Mouse (Mus musculus) liver, embryonic 11.5 days (tissue): ENCODE measurements at regions not wholly inside any gene's neighbourhood (a gene's known extent, or its start where the extent isn't known, plus 50 kb on each side); places are given as distances from the start of the nearest gene placed in this dataset.

Source experiments
- ATAC-seq: fragments of 200-750 bp; cut with Nextera tagmentation; replicated peaks from 2 replicates; pipeline ENCODE4 v1.8.0; 2017; ENCODE audit warnings: moderate number of reproducible peaks, mild to moderate bottlenecking, moderate TSS enrichment, moderate library complexity; ENCODE audit not compliant: low FRiP score
- DNase-seq: peaks from one replicate; pipeline ENCODE4 v3.0.0-alpha.2; 2017; ENCODE audit warnings: low spot score
- H3K27ac ChIP-seq: fragments of 300-500 bp; sonication (generic); 2 replicates; pipeline ENCODE4 v1.5.1; 2014; ENCODE audit warnings: mild to moderate bottlenecking, low read depth, low read length, control low read depth
- H3K27me3 ChIP-seq: fragments of 300-500 bp; sonication (generic); replicated peaks from 2 replicates; pipeline ENCODE4 v1.6.1; 2014; ENCODE audit warnings: low read length, mixed read lengths; ENCODE audit not compliant: control insufficient read depth, insufficient read depth
- H3K36me3 ChIP-seq: fragments of 300-500 bp; sonication (generic); 2 replicates; pipeline ENCODE4 v1.6.1; 2014; ENCODE audit warnings: mild to moderate bottlenecking, low read length, moderate library complexity, mixed read lengths; ENCODE audit not compliant: control insufficient read depth, insufficient read depth
- H3K4me1 ChIP-seq: fragments of 300-500 bp; sonication (generic); replicated peaks from 2 replicates; pipeline ENCODE4 v1.6.1; 2014; ENCODE audit warnings: low read length, mixed read lengths; ENCODE audit not compliant: control insufficient read depth, insufficient read depth
- H3K4me2 ChIP-seq: fragments of 300-500 bp; sonication (generic); 2 replicates; pipeline ENCODE4 v1.6.1; 2014; ENCODE audit warnings: mild to moderate bottlenecking, control low read depth, moderate library complexity
- H3K4me3 ChIP-seq: fragments of 300-500 bp; sonication (generic); 2 replicates; pipeline ENCODE4 v1.5.1; 2014; ENCODE audit warnings: low read depth, low read length, control low read depth
- H3K9ac ChIP-seq: fragments of 300-500 bp; sonication (generic); 2 replicates; pipeline ENCODE4 v1.6.1; 2014; ENCODE audit warnings: low read depth, low read length, control low read depth
- H3K9me3 ChIP-seq: fragments of 300-500 bp; sonication (generic); 2 replicates; pipeline ENCODE4 v1.6.1; 2016; ENCODE audit warnings: low read length, inconsistent platforms, mixed read lengths; ENCODE audit not compliant: control insufficient read depth
- WGBS: fragments of 180-500 bp; shearing (Covaris S2); extraction: QIAGEN DNeasy Blood & Tissue Kit; methylation state at CpG from one replicate; pipeline ENCODE4 v1.1.7; 2014; 5-methylcytosine and 5-hydroxymethylcytosine counted together

DNA sequence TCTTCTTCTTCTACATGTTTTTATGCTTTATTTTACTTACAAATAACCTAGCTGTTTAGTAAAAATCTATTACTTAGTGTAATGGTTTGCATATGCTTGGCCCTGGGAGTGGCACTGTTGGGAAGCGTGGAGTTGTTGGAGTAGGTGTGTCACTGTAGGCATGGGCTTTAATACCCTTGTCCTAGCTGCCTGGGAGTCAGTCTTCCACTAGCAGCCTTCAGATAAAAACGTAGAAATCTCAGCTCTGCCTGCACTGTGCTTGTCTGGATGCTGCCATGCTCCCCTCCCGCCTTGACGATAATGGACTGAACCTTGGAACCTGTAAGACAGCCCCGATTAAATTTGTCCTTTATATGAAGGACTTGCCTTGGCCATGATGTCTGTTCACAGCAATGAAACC lies 60.4 kb upstream of the Jade1 start:
- Histone ChIP-seq H3K9me3 (no peaks in the 10 kb centered on the region), H3K4me2 (no peak overlapping the region), H3K4me3 (no peak overlapping the region), H3K9ac (no peak overlapping the region), H3K36me3 (no peaks in the 10 kb centered on the region), H3K27me3 (no peaks in the 10 kb centered on the region), H3K4me1 (no peaks in the 10 kb centered on the region; the same call in 1 of the 2 replicates), H3K27ac (no peak overlapping the region)
- WGBS = 77% methylated on average over 5 of the region's 5 CpGs
- ATAC-seq (no peak), DNase-seq (no peak)

DNA sequence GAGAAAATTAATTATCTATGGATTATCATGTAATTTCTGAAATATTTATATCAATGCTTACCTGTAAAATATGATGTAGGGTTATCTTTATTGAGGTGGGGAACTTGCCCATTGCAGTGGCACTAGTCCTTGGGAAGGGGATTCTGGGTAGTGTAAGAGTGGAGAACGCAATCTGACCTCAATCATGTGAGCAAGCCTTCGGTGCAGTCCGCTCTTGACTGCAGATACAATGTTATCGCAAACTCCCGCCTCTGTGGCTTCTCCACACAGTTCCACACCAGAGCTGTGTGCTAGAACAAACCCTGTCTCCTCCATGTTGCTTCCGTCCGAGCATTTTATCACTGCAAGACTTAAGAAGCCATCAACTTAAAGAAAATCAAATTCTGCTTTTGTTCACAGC lies 62.1 kb upstream of the Jade1 start:
- ATAC-seq (no peak), DNase-seq (no peak)
- no peak overlapping the region for H3K4me3 ChIP-seq
- H3K27ac ChIP-seq = no peak overlapping the region
- WGBS = 87% methylated on average over 7 of the region's 7 CpGs
- no peak overlapping the region for H3K4me2 ChIP-seq
- no peaks in the 10 kb centered on the region for H3K9me3 ChIP-seq
- H3K27me3 ChIP-seq = no peaks in the 10 kb centered on the region
- H3K9ac ChIP-seq = no peak overlapping the region
- no peaks in the 10 kb centered on the region for H3K36me3 ChIP-seq
- no peaks in the 10 kb centered on the region; the same call in 1 of the 2 replicates for H3K4me1 ChIP-seq

DNA sequence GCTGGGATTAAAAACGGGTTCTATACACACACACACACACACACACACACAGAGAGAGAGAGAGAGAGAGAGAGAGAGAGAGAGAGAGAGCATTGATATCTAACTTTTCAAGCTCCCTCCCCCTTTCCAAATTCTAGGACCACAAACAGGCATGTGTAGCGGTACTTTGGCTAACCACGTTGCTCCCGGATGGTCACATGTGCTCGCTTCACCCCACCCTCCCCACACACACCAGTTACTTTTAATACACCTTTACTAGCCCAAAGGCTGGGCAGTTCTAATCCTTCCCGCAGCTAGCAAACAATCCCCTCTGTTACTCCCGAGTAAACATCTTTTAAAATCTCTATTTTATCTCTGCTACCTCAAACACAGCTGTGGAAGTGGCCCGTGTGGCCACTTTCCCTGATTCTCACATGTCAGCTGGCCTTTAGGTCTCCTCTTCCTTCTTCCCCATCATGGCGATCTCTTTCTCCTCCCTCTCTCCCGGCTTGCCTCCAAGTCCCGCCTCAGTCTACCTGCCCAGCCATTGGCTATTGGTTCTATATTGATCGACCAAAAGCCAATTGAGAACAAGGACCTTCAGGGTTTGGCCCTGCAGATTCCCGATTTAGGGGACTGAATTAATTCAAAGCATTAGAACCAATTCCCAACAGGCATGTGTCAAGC lies 62.7 kb upstream of the Jade1 start:
- no peaks in the 10 kb centered on the region for H3K4me1 ChIP-seq
- no peak overlapping the region for H3K4me2 ChIP-seq
- H3K36me3 ChIP-seq = no peaks in the 10 kb centered on the region
- no peak for ATAC-seq
- no peaks in the 10 kb centered on the region for H3K27me3 ChIP-seq
- H3K9ac ChIP-seq = no peak overlapping the region
- H3K4me3 ChIP-seq = no peak overlapping the region
- no peak for DNase-seq
- 78% methylated on average over 13 of the region's 13 CpGs for WGBS
- no peaks in the 10 kb centered on the region for H3K9me3 ChIP-seq
- H3K27ac ChIP-seq = no peak overlapping the region

GRCm38 (mm10) chr3:41492031-41492726 lies 63.4 kb upstream of the Jade1 start:
- Histone ChIP-seq H3K9ac (no peak overlapping the region), H3K36me3 (no peaks in the 10 kb centered on the region), H3K4me1 (no peaks in the 10 kb centered on the region), H3K27me3 (no peaks in the 10 kb centered on the region), H3K4me2 (no peak overlapping the region), H3K27ac (no peak overlapping the region), H3K9me3 (no peaks in the 10 kb centered on the region), H3K4me3 (no peak overlapping the region)
- WGBS = 85% methylated on average over 3 of the region's 3 CpGs
- ATAC-seq (no peak), DNase-seq (no peak)

DNA sequence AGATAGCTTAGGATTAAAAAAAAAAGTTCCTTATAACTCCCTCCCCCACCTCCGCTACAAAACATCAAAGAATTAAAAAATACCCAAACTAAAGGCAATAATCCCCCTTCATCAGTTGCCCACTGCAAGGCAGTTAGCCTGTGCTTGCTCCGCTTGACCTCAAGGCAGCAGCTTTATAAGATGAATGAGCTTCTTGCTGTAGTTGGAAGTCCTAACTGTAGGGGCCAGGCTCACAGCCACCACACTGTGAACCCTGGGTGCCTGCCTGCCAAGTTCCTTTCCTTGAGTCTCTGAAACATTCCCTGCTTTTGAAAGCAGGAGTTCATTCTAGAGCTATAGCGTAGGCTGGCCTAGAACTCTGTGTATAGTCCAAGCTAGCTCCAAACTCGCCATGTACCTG lies 64.3 kb upstream of the Jade1 start:
- no peaks in the 10 kb centered on the region for H3K9me3 ChIP-seq
- no peak overlapping the region for H3K4me2 ChIP-seq
- H3K4me3 ChIP-seq = no peak overlapping the region
- H3K9ac ChIP-seq = no peak overlapping the region
- WGBS = 84% methylated on average over 4 of the region's 4 CpGs
- H3K36me3 ChIP-seq = no peaks in the 10 kb centered on the region
- DNase-seq = no peak
- H3K27me3 ChIP-seq = no peaks in the 10 kb centered on the region
- H3K27ac ChIP-seq = no peak overlapping the region
- H3K4me1 ChIP-seq = no peaks in the 10 kb centered on the region
- ATAC-seq = no peak

DNA sequence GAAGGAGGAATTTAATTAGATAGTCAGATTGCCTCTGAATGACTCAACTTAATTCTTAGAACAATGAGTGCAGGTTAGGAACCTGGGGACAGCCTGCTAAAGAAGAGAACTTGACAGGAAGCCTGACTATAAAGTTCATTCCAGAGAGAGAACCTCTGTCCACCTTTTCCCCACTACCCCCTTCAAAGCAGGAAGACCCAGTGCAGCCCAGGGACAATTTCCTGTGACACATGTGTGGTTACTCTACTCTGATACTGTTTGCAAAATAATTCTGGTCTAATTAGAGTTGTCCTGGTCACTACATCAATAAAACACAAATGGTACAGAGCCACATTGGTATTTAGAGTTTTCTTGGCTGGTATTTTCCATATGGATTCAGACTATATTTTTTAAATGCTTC lies 65.5 kb upstream of the Jade1 start:
- Histone ChIP-seq H3K27me3 (no peaks in the 10 kb centered on the region), H3K4me2 (no peak overlapping the region), H3K27ac (no peak overlapping the region), H3K4me1 (no peaks in the 10 kb centered on the region), H3K9ac (no peak overlapping the region), H3K36me3 (no peaks in the 10 kb centered on the region), H3K4me3 (no peak overlapping the region), H3K9me3 (no peaks in the 10 kb centered on the region)
- ATAC-seq (no peak), DNase-seq (no peak)

- Histone ChIP-seq H3K4me3 (no peak overlapping the region), H3K27ac (no peak overlapping the region), H3K9ac (no peak overlapping the region), H3K36me3 (no peaks in the 10 kb centered on the region), H3K4me1 (no peaks in the 10 kb centered on the region), H3K9me3 (no peaks in the 10 kb centered on the region), H3K27me3 (no peaks in the 10 kb centered on the region), H3K4me2 (no peak overlapping the region)
- ATAC-seq = no peak
- no peak for DNase-seq
- WGBS = 67% methylated on average over 3 of the region's 3 CpGs
These were observed 66.0 kb upstream of the Jade1 start for GRCm38 (mm10) chr3:41489571-41489970.

DNA sequence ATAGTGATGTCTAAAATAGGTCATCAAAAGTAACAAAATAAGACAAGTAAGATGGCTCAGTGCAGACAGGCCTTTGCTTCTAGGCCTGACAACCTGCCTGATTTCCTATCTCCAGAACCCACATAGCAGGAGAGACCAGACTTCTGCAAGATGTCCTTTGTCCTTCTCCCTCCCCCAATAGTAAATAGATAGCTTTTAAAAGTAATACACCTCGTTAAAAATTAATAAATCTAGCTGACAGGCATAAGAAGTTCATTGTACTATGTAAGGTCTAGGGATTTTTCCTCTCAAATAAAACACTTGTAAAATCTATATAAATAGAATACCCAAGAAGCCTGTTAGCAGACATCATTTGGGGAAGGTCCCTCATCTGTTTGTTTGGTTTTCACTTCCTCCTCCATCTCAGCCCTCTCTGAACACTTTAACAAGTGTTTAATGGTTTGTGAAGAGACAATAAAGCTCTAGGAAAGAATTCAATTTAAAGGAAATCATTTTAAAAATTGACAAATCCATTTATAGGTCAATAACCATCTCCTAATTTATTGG lies 67.2 kb upstream of the Jade1 start:
- 33% methylated on average over 1 of the region's 1 CpGs for WGBS
- no peak overlapping the region for H3K4me2 ChIP-seq
- DNase-seq = no peak

DNA sequence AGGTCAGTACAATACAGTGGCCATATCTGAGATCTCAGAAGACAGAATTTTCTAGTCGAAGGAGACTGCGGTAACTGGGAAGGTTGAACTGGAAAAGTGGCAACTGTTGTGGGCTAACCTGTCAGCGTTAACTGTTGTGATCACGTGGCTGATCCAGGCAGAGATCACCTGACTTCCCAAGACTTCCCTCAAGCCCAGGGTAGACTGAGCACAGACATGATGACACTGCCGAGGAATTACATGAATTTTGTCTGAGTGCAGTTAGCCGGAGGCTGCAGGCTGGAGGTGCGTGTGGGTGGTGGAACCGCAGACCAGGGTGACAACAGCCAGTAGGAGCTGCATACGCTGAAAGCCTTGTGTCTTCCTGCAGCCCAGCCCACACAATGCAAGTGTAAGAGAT lies 70.6 kb upstream of the Jade1 start:
- H3K4me3 ChIP-seq = no peak overlapping the region
- H3K9ac ChIP-seq = no peak overlapping the region
- H3K27me3 ChIP-seq = no peaks in the 10 kb centered on the region
- H3K27ac ChIP-seq = no peak overlapping the region
- H3K4me1 ChIP-seq = no peaks in the 10 kb centered on the region
- WGBS = 79% methylated on average over 9 of the region's 9 CpGs
- ATAC-seq (no peak), DNase-seq (no peak)
- no peak overlapping the region for H3K4me2 ChIP-seq
- H3K9me3 ChIP-seq = no peaks in the 10 kb centered on the region
- H3K36me3 ChIP-seq = no peaks in the 10 kb centered on the region

More for the DNA sequence above, 67.2 kb upstream of the Jade1 start:
- Histone ChIP-seq H3K27me3 (no peaks in the 10 kb centered on the region), H3K27ac (no peak overlapping the region), H3K9me3 (no peaks in the 10 kb centered on the region), H3K4me1 (no peaks in the 10 kb centered on the region), H3K9ac (no peak overlapping the region), H3K4me3 (no peak overlapping the region), H3K36me3 (no peaks in the 10 kb centered on the region)
- no peak for ATAC-seq
